Mouse (Mus musculus): ENCODE measurements at regions not wholly inside any gene's neighbourhood (a gene's known extent, or its start where the extent isn't known, plus 50 kb on each side); places are given as distances from the start of the nearest gene placed in this dataset.

DNA sequence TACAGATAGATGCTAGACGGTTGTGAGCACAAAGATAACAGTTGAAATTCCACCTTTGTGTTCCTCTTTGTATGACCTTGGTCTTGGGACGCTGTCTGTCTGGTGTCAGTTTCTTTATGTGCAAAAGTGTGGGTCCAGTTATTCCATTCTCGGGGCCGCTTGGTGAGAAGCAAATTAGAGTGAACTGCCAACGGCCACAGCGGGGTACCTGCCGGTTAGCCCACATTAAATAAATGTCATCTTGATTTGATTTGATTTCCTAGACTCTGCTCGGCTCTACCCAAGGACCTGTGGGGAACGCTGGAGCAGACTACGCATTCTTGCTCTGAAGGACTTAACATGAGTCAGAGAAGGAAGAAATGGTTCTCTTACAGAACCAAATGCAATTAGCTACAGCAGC lies 155.0 kb upstream of the Igsf21 start:
- no peak for DNase-seq

DNA sequence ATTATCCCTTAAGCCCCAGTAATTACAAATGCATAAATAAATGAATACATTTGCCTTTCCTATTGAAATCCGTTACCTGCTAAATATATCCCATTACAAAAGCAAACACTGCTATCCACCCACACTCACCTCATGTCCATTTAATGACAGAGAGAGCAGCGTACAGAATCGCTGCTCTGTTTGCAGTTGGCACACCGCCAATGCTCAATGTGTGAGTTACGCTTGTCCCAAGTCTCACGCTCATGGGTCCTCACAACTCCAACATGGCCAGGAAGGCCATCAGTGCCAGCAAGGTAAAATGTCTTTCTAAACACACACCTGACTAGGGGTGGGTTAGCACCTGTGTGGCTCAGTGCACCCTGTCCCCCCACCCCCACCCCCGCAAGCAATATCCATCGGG lies 150.0 kb upstream of the Igsf21 start:
- DNase-seq: no peak

- DNase-seq: no peak
Observed at GRCm38 (mm10) chr4:140392290-140392689, 145.7 kb upstream of the Igsf21 start.

DNA sequence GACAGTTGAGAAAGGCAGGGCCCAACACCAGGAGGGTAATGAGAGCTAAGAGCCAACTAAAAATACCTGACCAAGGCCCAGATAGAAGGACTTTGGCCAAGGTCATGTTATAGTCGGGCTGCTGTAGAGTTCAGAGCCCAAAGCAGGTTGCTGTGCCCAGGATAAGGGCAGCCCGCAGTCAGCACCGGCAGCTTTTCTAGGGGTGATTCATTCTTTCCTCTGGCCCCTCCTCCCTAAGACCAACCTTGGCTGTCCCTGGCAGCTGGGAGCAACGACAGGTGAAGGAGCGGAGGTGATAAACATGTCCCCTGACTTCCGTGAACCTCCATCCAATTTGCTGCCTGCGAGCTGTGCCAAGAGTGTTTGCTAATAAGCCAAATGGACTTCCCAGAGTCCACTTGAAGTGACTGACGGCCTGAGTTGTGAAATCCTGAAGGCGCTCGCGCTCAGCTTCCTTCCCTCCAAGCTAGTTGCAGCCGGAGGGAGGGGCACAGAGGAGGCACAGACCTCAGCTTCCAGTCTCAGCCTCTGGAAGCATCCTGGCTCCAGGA lies 144.2 kb upstream of the Igsf21 start:
- DNase-seq: no peak

- no peak for DNase-seq
Observed at GRCm38 (mm10) chr4:140385686-140386085, 139.1 kb upstream of the Igsf21 start.

DNA sequence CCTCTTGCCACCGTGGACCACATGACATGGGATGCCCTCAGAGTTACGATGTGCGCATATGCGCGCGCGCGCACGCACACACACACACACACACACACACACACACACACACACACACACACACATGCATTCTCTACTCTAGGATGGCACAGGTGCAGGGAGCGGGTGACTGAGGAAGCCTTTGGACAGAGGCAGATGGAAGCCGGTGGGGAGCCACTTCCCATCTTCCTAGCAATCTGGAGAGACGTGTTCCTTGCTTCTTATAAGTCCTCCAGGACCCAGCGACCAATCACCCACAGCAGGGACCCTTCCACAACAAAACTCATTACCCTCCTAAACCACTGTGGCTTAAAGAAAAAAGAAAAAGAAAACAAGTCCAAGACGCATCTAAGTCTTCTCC lies 138.6 kb upstream of the Igsf21 start:
- peak; percentile 67 for DNase-seq

GRCm38 (mm10) chr4:140383596-140383995 lies 137.0 kb upstream of the Igsf21 start:
- no peak for DNase-seq

GRCm38 (mm10) chr4:140380733-140381132 lies 134.1 kb upstream of the Igsf21 start:
- DNase-seq: no peak

GRCm38 (mm10) chr4:140377941-140378340 lies 131.4 kb upstream of the Igsf21 start:
- DNase-seq: no peak

GRCm38 (mm10) chr4:140372586-140373325 lies 126.2 kb upstream of the Igsf21 start:
- DNase-seq: no peak

DNA sequence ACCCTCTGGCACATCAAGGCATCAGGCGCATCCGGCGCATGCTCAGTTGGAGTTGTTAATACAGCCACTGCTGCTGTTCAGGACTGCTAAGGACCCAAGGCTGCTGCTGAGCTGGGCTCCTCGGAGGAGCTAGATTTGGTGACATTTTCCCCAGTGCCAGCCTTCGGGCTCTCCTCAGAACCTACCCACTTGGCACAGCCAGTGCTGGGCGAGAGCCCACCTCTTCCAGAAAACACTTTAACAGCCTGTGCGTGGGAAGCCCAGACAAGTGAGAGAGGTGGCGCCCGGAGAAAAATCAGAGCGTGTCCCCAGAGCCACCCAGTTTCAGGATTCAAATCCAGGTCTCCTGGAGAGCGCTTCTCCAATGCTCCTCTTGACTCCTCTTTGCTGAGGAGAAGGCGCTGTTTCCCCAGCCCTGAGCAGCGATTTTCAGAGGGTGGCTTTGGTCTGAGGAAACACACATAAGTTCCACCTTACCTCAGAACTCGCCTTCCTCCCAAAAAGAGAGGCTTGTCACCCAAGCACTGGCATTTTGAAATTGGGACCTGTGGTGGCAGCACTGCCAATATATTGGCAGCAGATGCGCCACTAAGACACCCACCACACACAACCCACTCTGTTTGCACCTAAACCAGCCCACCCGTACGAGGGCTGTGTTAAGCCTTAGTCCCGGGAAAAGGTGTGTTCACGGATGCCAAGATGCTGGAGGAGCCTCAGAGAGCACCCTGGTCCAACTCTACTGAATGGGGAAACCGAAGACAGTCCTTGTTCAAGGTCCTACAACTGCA lies 125.0 kb upstream of the Igsf21 start:
- no peak for DNase-seq

- no peak for DNase-seq
Observed at GRCm38 (mm10) chr4:140366975-140367680, 120.5 kb upstream of the Igsf21 start.

- DNase-seq: peak; percentile 67
Observed at GRCm38 (mm10) chr4:140358846-140359245, 112.3 kb upstream of the Igsf21 start.

DNA sequence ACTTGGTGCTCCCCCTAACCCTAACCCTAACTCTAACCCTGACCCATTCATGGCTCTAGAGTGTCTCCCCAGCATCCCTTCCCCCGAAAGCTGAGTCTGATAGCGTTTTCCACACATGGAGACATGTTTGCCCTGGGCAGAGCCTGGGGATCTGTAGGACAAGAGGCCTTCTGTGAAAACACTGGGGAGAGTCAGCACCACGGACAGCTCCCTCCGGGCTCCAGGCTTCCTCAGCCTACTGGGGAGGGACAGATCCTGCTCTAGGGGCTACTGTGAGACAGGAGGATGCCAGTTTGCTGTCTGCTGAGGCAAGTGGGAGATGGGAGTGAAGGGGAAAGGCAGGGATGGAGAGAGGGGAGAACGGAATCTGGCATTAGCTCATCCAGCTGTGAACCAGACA lies 111.5 kb upstream of the Igsf21 start:
- DNase-seq: no peak

DNA sequence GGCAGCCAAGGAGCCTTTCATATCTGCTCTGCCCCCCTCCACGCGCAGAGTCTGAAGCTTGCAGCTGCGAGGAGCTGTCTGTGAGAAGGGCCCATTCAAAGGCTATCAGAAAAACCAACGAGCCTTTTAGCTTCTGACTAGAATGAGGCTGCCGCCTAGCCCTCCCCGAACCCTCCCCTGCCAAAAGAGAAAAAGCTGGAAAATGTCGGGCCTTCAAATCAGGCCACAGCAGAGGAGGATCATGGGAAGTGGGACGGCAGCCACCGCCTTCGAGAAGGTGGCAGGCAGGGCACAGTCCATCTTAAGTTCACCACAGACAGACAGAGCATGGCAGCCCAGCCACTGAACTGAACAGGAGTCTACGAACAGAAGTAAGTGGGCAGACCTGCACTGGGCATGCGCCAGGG lies 108.6 kb upstream of the Igsf21 start:
- DNase-seq: peak; percentile 21

- no peak for DNase-seq
Observed at GRCm38 (mm10) chr4:140348802-140349201, 102.2 kb upstream of the Igsf21 start.

DNA sequence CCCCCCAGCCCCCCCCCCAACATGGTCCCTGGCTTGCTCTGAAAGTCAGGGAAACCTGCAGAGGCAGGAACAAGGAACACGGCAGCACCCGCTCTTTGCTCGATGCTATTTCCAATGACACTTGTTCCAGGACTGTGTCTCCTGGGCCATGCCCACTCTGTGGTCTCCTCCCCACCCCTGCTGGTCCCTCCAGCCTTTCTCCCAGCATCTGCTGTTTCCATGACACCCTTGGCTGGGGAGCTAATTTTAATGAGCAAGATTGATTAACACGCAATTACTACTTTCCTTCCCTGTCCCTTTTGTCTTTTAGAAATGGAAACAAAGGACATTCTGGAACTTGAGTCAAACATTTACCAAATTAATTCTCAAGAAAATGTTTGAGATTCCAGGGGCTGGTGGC lies 83.6 kb upstream of the Igsf21 start:
- no peak for DNase-seq

DNA sequence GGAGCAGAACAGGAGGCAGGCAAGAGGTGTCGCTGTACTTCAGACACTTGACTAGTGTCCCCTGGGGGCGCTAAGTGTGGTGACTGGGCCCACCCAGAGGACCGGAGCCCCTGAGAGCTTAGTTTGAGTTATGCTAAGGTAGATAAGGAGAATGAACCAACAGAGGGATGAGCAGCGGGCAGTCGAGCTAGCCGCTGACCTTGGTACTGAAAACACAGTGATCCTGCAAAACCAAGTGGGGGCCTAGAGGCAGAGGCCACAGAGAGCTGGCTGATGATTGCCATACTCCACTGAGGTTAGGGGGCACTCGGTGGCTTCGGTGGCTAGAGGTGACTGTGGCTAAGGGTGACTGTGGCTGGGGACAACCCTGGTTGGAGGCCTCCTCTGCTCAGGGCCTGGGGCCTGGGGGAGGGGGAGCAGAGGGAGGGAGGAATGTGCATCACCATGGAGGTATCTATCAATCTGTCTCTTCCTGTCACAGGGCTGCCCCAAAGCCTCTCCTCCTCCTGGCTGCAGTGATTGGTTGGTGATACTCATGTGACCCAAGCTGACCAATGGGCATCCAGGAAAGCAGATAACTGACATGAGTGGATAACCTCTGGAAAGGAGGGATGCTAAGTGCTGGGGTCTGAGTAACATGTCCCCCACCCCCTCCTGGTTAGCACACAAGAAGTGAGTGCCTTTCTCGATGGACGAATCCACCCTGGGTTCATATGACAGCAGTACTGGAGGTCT lies 80.3 kb upstream of the Igsf21 start:
- DNase-seq: no peak

DNA sequence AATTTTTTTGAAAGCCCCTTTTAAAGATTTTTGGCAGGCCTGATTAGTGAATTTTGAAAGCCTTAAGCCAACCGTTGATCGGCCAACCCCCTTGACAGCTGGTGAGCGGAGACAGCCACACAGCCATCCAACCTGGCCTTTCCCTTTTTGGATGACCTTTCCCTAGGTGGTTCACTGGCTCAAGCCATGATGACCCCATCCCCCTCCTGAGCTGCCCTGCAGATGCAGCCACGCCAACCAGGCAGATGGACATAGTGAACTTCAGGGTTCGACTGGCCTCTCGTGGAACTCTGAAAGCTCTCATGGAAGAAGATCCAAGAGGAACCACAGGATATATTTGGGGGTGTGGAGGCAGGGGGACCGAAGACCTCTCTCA lies 79.1 kb upstream of the Igsf21 start:
- no peak for DNase-seq

DNA sequence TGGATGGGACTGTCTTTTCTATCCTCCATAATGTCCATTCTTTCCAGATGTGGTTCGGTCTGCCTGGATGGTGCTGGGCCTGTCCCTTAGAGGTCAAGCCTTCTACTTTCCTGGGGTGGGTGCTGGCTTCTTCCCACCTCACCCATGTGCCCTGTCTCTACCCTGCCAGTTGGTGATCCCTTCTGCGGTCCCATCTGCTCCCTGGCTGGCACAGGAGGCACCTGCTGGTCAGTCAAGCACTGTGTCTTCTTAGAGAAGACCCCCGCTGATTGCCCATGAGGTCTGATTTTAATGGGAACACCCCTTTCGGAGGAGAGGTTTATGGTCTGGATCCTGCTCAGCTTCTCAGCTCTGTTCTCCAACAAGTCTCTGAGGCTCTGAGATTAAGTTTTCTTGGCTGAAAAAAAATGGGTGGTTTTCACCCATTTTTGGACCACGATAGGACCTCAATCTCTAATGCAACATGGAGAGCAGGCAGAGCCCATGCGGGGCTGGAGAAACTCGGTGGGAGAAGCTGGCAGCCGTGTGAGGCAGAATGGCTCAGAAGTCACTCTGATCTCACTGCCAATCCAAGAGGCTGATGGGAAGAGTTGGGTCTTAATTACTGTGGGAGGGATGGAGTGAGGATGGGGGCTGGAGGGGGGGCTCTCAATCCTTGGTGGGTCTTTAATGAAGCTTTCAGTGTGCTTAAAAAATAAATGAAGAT lies 78.5 kb upstream of the Igsf21 start:
- peak; percentile 65 for DNase-seq

GRCm38 (mm10) chr4:140320120-140320921 lies 73.7 kb upstream of the Igsf21 start:
- DNase-seq: no peak
